Mouse (Mus musculus) kidney, adult 2 months (tissue): ENCODE results near the gene Pnlip.

Experiments
- CTCF ChIP-seq: fragments of 200-500 bp; conservative IDR thresholded peaks from 2 replicates; pipeline ENCODE4 v1.5.1; 2011; ENCODE audit warnings: low read depth, mild to moderate bottlenecking, control low read depth, low read length, moderate library complexity, mixed read lengths; ENCODE audit not compliant: insufficient read depth, insufficient read length
- POLR2A ChIP-seq: fragments of 200-500 bp; IDR thresholded peaks from one replicate; pipeline ENCODE4 v1.6.1; 2011; ENCODE audit warnings: low read depth, low read length, control low read depth

- no peak for TF ChIP-seq CTCF
- TF ChIP-seq POLR2A, result no peak
Observed at GRCm38 (mm10) chr19:58616606-58617005, 35.7 kb upstream of the Pnlip start.
